Mouse (Mus musculus): Measurements from ENCODE around the gene Gabbr2.

- TF ChIP-seq TAL1 (IDR thresholded peaks at IDR 0.05; ENCODE audit: low read length) (no peak), GATA1 (IDR thresholded peaks at IDR 0.05; ENCODE audit: low read length) (no peak)
These were observed 197.1 kb downstream of the Gabbr2 start for GRCm38 (mm10) chr4:46794583-46794982.

Measured in erythroblast, embryonic 14.5 days (primary cell).